Comparison of ENCODE assay signal across 9 mouse cellular contexts in the genomic region with DNA sequence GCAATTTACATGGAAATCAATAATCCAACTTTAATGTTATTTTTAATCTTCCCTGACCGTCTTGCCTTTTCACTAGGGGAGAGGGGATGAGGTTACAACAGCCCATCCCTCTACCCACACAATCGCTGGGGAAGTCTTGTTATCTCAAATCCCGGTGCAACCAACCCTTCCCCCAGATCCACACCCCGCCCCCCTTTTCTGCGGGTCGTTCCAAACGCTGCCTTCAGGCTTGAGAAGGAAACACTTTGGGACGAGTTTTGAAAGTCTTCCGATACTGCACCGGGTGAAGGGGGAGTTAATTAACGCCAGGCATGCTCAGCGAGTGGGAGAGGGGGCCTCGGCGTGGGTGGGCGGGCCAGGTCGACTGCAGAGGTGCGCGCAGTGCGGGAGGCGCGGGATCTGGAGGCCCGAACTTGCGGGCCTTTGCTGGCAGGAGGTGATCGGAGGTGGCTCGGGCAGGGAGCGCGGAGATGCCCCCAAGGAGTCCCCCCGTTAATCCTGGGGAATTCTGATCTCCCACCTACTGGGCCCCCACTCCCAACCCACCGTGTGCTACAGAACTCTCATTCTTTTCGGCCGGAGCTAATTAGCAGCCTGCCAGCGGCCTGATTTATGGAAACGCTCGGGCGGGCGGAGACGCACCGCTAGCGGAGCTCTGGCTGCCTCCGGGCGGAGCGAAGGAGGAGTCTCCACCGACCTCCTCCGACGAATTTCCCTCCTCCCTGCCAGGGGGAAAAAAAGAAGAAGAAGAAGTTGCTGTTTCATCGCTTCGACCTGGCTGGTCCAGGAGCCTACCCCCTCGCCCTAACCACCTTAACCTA. TPM values are rescaled to one million over a fixed set of nuclear protein-coding genes. Genes with fewer than 3 reads are reported as not detected.
DNase-seq lines count a peak whose midpoint lies in the region; ATAC-seq and TF ChIP-seq lines count a peak whose summit lies in the region.
"Had no signal": no experiment of that assay in that cellular context is flagged by ENCODE, and none has a peak within 500 bp of the region (broad histone marks: within the 10 kb centered on the region; RNA-seq: fewer than 3 reads in every experiment).

No protein-coding gene starts in this region.

- H3K36me3 ChIP-seq in embryonic facial prominence, embryonic 14.5 days (ENCODE audit: control insufficient read depth, insufficient read depth, low read length): no peaks in the 10 kb centered on the region
- no peaks in the 10 kb centered on the region for H3K36me3 ChIP-seq in hindbrain, embryonic 15.5 days
- H3K36me3 ChIP-seq in liver, embryonic 11.5 days (ENCODE audit: control insufficient read depth, insufficient read depth, low read length): no peaks in the 10 kb centered on the region
- no peaks in the 10 kb centered on the region for H3K36me3 ChIP-seq in neural tube, embryonic 12.5 days
- H3K36me3 ChIP-seq: G1E had no signal

- TF ChIP-seq CTCF in layer of hippocampus, adult 2 months (conservative IDR thresholded peaks at IDR 0.05): no peak

- peaks cover 7% of the 10 kb centered on the region; the same call in 1 of the 2 replicates for H3K4me1 ChIP-seq in embryonic facial prominence, embryonic 14.5 days (ENCODE audit: control insufficient read depth, insufficient read depth, low read length)
- peaks cover 24% of the 10 kb centered on the region for H3K4me1 ChIP-seq in hindbrain, embryonic 15.5 days (replicated peaks)
- peaks cover 6% of the 10 kb centered on the region; the same call in 1 of the 2 replicates for H3K4me1 ChIP-seq in liver, embryonic 11.5 days (replicated peaks; ENCODE audit: control insufficient read depth, insufficient read depth, low read length)
- H3K4me1 ChIP-seq in neural tube, embryonic 12.5 days: peaks cover 29% of the 10 kb centered on the region

- peak overlapping the region; percentile 55; the same call in 1 of the 2 replicates for H3K27ac ChIP-seq in layer of hippocampus, adult 2 months
- peak overlapping the region; percentile 22; the same call in 1 of the 2 replicates for H3K27ac ChIP-seq in embryonic facial prominence, embryonic 14.5 days (replicated peaks; ENCODE audit: low read depth, low read length)
- H3K27ac ChIP-seq in hindbrain, embryonic 15.5 days (replicated peaks): peak overlapping the region; percentile 73
- no peak overlapping the region for H3K27ac ChIP-seq in liver, embryonic 11.5 days (ENCODE audit: low read depth, low read length)
- no peak overlapping the region for H3K27ac ChIP-seq in neural tube, embryonic 12.5 days

- peak overlapping the region; percentile 39 for H3K4me3 ChIP-seq in layer of hippocampus, adult 2 months
- peak overlapping the region; percentile 43 for H3K4me3 ChIP-seq in embryonic facial prominence, embryonic 14.5 days (ENCODE audit: low read depth, low read length)
- H3K4me3 ChIP-seq in hindbrain, embryonic 15.5 days: peak overlapping the region; percentile 38
- peak overlapping the region; percentile 45 for H3K4me3 ChIP-seq in liver, embryonic 11.5 days (ENCODE audit: low read depth, low read length)
- H3K4me3 ChIP-seq in neural tube, embryonic 12.5 days: peak overlapping the region; percentile 38

- H3K4me2 ChIP-seq in embryonic facial prominence, embryonic 14.5 days (ENCODE audit: low read depth, low read length): peak overlapping the region; percentile 67
- H3K4me2 ChIP-seq in hindbrain, embryonic 15.5 days: peak overlapping the region; percentile 63
- peak overlapping the region; percentile 64 for H3K4me2 ChIP-seq in liver, embryonic 11.5 days
- peak overlapping the region; percentile 74 for H3K4me2 ChIP-seq in neural tube, embryonic 12.5 days (replicated peaks)

- H3K9ac ChIP-seq in embryonic facial prominence, embryonic 14.5 days (ENCODE audit: low read depth, low read length): peak overlapping the region; percentile 55
- H3K9ac ChIP-seq in hindbrain, embryonic 15.5 days: peak overlapping the region; percentile 34
- no peak overlapping the region for H3K9ac ChIP-seq in liver, embryonic 11.5 days (ENCODE audit: low read depth, low read length)
- peak overlapping the region; percentile 54 for H3K9ac ChIP-seq in neural tube, embryonic 12.5 days

- under 1% methylated on average over 45 of the region's 48 CpGs for WGBS in embryonic facial prominence, embryonic 14.5 days
- WGBS in hindbrain, embryonic 15.5 days: under 1% methylated on average over 46 of the region's 48 CpGs
- 2% methylated on average over 44 of the region's 48 CpGs for WGBS in liver, embryonic 11.5 days
- under 1% methylated on average over 48 of the region's 48 CpGs for WGBS in neural tube, embryonic 12.5 days

- peak; percentile 66 for ATAC-seq in embryonic facial prominence, embryonic 14.5 days (ENCODE audit: low read depth)
- ATAC-seq in hindbrain, embryonic 15.5 days (ENCODE audit: low FRiP score, low read depth): peak; percentile 75
- peak; percentile 26; the same call in 1 of the 2 replicates for ATAC-seq in liver, embryonic 11.5 days (replicated peaks; ENCODE audit: low FRiP score)
- ATAC-seq in neural tube, embryonic 12.5 days (ENCODE audit: low FRiP score, low read depth): peak; percentile 85

- DNase-seq in layer of hippocampus, adult 2 months (ENCODE audit: low spot score in 2 of 2): no peak
- DNase-seq in layer of hippocampus, postnatal 36 days: no peak
- DNase-seq in embryonic facial prominence, embryonic 14.5 days (ENCODE audit: low spot score): peak; percentile 87
- DNase-seq in liver, embryonic 11.5 days (ENCODE audit: low spot score): peak; percentile 65
- DNase-seq in layer of hippocampus, adult 8-10 months (ENCODE audit: low spot score in 2 of 2): no peak
- DNase-seq in layer of hippocampus, postnatal 14 days (ENCODE audit: low spot score in 2 of 2): no peak

- no peaks in the 10 kb centered on the region for H3K9me3 ChIP-seq in embryonic facial prominence, embryonic 14.5 days (ENCODE audit: control insufficient read depth, low read length)
- no peaks in the 10 kb centered on the region for H3K9me3 ChIP-seq in hindbrain, embryonic 15.5 days
- no peaks in the 10 kb centered on the region for H3K9me3 ChIP-seq in liver, embryonic 11.5 days (ENCODE audit: control insufficient read depth, low read length)
- no peaks in the 10 kb centered on the region for H3K9me3 ChIP-seq in neural tube, embryonic 12.5 days

- peaks cover 95% of the 10 kb centered on the region for H3K27me3 ChIP-seq in embryonic facial prominence, embryonic 14.5 days (replicated peaks; ENCODE audit: control insufficient read depth, insufficient read depth, low read length)
- peaks cover 64% of the 10 kb centered on the region for H3K27me3 ChIP-seq in hindbrain, embryonic 15.5 days
- H3K27me3 ChIP-seq in liver, embryonic 11.5 days (replicated peaks; ENCODE audit: control insufficient read depth, insufficient read depth, low read length): peaks cover 94% of the 10 kb centered on the region
- H3K27me3 ChIP-seq in neural tube, embryonic 12.5 days (replicated peaks): peaks cover 92% of the 10 kb centered on the region

RNA-seq across cellular contexts. Expression of gene Nr2f2, which starts 35.1 kb away (rescaled TPM):
- 10 to 100 TPM; 35.8 to 48.5 TPM for total RNA-seq in layer of hippocampus, adult 2 months (2021)
- 10 to 100 TPM; 41.7 to 50.4 TPM for total RNA-seq in layer of hippocampus, postnatal 36 days (2021)
- 51.4 and 55.5 TPM in 2 replicates for polyA plus RNA-seq in embryonic facial prominence, embryonic 14.5 days (2014; fragmentation: Nextera tagmentation; extraction: Ambion mirVana)
- polyA plus RNA-seq in hindbrain, embryonic 15.5 days (2015; fragmentation: Nextera tagmentation; extraction: Ambion mirVana): 87.2 and 90.1 TPM in 2 replicates
- 49.6 and 49.7 TPM in 2 replicates for polyA plus RNA-seq in liver, embryonic 11.5 days (2014; fragmentation: Nextera tagmentation; extraction: Ambion mirVana)
- 101 and 103 TPM in 2 replicates for polyA plus RNA-seq in neural tube, embryonic 12.5 days (2016; fragmentation: Nextera tagmentation; extraction: Ambion mirVana)
- 10 to 100 TPM; 40.5 to 53.3 (median 45.9) TPM for total RNA-seq in layer of hippocampus, adult 8-10 months (2022)
- 10 to 100 TPM; 46.4 to 51.8 TPM for total RNA-seq in layer of hippocampus, postnatal 14 days (2021)
- polyA plus RNA-seq: G1E had no signal

Comparison
In these comparisons a context has a peak if more than half of its experiments do, and no peak if none do; other contexts are left out.
1. DNase-seq: peak in embryonic facial prominence, embryonic 14.5 days (single experiment) and liver, embryonic 11.5 days (single experiment); none in layer of hippocampus, adult 2 months (0 of 2), layer of hippocampus, postnatal 36 days (0 of 2), layer of hippocampus, adult 8-10 months (0 of 2) and layer of hippocampus, postnatal 14 days (0 of 2).
2. H3K27ac ChIP-seq: peak in layer of hippocampus, adult 2 months (single experiment), embryonic facial prominence, embryonic 14.5 days (single experiment) and hindbrain, embryonic 15.5 days (single experiment); none in liver, embryonic 11.5 days (single experiment) and neural tube, embryonic 12.5 days (single experiment).
3. ATAC-seq: peak in every context shown above with its lines; median percentile 85 in neural tube, embryonic 12.5 days; 75 in hindbrain, embryonic 15.5 days; 66 in embryonic facial prominence, embryonic 14.5 days; 26 in liver, embryonic 11.5 days.
4. Peak in every context shown above with its lines, with median percentiles within 50 percentile points of each other: H3K4me3 ChIP-seq and H3K4me2 ChIP-seq.